Mouse (Mus musculus): Measurements from ENCODE around the gene Ephb1.

Gene Ephb1

GRCm38 (mm10) chr9:101918771-101919170, 435.7 kb downstream of the Ephb1 start:
- no peak for DNase-seq (ENCODE audit: low read depth, low spot score)

DNA sequence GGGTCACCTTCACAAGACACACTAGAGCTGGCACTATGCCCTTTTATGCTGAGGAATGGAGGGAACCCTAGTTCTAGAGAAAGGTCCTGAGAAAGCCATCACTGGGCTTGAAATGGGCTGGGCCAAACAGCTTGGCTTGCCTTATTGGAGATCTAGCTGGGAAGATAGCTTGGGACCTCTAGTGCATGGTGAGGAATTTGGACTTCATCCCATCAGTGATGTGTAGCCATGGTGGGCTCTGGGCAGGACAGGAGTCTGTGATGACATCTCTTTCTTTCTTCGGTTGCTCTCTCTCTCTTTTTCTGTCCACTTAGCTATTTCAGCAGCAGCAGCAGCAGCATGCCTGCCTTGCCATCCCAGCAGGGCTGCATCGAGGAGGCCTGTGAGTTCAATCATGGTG, 439.4 kb downstream of the Ephb1 start:
- no peak for DNase-seq (ENCODE audit: low read depth, low spot score)

- no peak for DNase-seq (ENCODE audit: low read depth, low spot score)
These were observed 443.2 kb downstream of the Ephb1 start for GRCm38 (mm10) chr9:101911176-101911866.

- no peak for DNase-seq (ENCODE audit: low read depth, low spot score)
These were observed 445.0 kb downstream of the Ephb1 start for GRCm38 (mm10) chr9:101909491-101909890.

- DNase-seq (ENCODE audit: low read depth, low spot score): no peak
These were observed 445.6 kb downstream of the Ephb1 start for GRCm38 (mm10) chr9:101908849-101909248.

DNA sequence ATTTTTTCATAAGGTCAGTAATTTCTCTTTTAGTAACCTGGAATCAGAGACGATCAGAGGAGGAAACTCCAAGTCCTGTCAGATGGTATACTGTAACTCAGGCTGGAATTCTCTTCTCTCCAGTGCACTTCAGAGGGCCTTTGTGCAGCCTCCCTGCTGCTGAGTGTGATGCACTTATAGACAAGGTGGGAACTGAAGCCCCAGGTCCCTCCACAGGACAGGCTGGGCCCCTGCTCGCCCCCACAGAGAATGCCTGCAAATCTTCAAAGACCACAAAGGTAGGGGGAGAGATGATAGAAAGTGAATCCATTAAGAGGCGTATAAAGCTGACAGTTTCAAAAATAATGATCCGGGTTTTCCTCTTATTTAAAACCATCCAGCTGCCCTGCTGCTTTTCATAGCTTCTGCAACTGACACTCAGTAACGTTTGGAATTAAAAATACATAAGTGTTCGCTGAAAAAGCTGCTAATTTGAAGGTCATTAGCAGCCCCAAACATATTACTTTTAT, 446.7 kb downstream of the Ephb1 start:
- DNase-seq (ENCODE audit: low read depth, low spot score): no peak

GRCm38 (mm10) chr9:101903406-101903805, 451.1 kb downstream of the Ephb1 start:
- DNase-seq (ENCODE audit: low read depth, low spot score): no peak

DNA sequence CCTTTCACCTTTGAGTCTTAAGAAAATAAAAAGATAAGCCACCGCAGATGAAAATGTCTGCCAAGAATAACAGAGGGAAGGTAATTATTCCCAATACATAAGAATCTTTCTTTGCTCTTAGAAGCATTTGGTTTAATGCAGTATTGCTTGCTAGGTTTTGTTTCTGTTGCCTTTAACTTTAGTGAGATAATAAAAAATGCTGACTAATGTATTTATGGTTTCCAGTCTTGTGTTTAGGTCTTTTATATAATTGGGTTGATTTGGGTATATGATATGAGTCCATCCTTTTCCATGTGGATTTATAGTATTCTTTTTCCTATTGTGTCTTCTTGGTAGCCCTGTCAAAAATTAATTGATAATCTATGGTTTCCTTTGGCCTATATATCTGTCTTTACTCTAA, 456.6 kb downstream of the Ephb1 start:
- DNase-seq (ENCODE audit: low read depth, low spot score): no peak

- DNase-seq (ENCODE audit: low read depth, low spot score): no peak
These were observed 471.2 kb downstream of the Ephb1 start for GRCm38 (mm10) chr9:101883295-101883694.

DNA sequence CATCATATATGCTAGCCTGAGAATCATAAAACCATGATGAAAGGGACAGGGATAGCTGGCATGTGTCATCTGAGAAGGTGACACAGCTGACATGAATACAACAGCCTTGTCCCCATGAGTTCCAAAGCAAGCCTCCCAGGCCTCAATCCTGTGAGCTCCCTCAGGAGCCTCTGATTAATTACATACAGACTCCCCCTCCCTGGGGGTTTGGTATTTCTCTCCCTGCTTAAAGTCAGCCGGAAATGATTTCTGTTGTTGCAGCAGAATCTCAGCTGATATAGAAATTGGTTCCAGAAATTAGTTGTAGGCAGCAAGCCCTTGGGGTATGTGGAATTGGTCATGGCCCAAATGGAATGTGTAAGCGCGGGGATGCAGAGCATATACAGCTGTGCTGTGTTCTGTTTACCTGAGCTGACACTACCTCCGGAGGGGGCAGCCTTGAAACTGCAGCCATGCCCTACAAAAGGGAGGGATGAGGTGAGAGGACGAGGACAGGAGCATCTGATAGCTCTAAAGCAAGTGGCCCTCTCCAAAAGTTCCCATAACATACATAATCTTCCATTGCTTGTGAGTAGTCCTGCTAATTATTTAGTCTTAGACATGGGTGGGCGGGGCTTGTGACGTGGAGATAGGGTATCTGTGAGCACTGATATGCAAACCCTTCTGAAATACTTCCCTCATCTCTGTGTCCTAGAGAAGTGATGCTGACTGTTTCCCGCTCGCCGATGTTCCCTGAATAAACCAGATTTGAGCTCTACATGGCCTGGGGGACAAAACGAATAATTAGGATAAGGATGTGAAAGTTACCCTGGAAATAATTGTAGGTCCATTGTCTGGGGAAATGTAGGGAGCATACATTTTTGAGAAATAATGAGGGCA, 477.1 kb downstream of the Ephb1 start:
- no peak for DNase-seq (ENCODE audit: low read depth, low spot score)

- no peak for DNase-seq (ENCODE audit: low read depth, low spot score)
These were observed 479.2 kb downstream of the Ephb1 start for GRCm38 (mm10) chr9:101875306-101875705.

Data from ES-CJ7 (cell line).